Mouse (Mus musculus): ENCODE measurements at regions not wholly inside any gene's neighbourhood (a gene's known extent, or its start where the extent isn't known, plus 50 kb on each side); places are given as distances from the start of the nearest gene placed in this dataset.

GRCm38 (mm10) chr11:8209041-8209440 is 455.3 kb downstream of the Tns3 start:
- no peak for TF ChIP-seq CTCF (IDR thresholded peaks at IDR 0.05; ENCODE audit: borderline replicate concordance, insufficient read depth, low read length)
- no peak for TF ChIP-seq POLR2A (IDR thresholded peaks at IDR 0.05; ENCODE audit: low read depth, low read length)

Measured in embryonic fibroblast, embryonic 13.5 days (primary cell).